Mouse (Mus musculus) midbrain, embryonic 11.5 days (tissue): ENCODE data around the gene Gbf1. TPM values are rescaled to one million over a fixed set of nuclear protein-coding genes. Genes with fewer than 3 reads are reported as not detected.

ENCODE experiments used
- ATAC-seq: fragments of 200-750 bp; cut with Nextera tagmentation; 2 replicates; pipeline ENCODE4 v1.8.0; 2017; ENCODE audit warnings: moderate TSS enrichment, moderate library complexity; ENCODE audit not compliant: low FRiP score
- DNase-seq: peaks from one replicate; pipeline ENCODE4 v3.0.0; 2015; ENCODE audit warnings: low spot score; ENCODE audit errors: missing footprints
- H3K27ac ChIP-seq: fragments of 300-500 bp; sonication (generic); 2 replicates; pipeline ENCODE4 v1.5.1; 2014; ENCODE audit warnings: low read depth, low read length
- H3K27me3 ChIP-seq: fragments of 300-500 bp; sonication (generic); 2 replicates; pipeline ENCODE4 v1.6.1; 2014; ENCODE audit warnings: mild to moderate bottlenecking, low read length, moderate library complexity, mixed read lengths; ENCODE audit not compliant: control insufficient read depth, insufficient read depth
- H3K36me3 ChIP-seq: fragments of 300-500 bp; sonication (generic); 2 replicates; pipeline ENCODE4 v1.6.1; 2014; ENCODE audit warnings: mild to moderate bottlenecking, low read length, moderate library complexity, mixed read lengths; ENCODE audit not compliant: control insufficient read depth, insufficient read depth
- H3K4me1 ChIP-seq: fragments of 300-500 bp; sonication (generic); 2 replicates; pipeline ENCODE4 v1.6.1; 2014; ENCODE audit warnings: low read length; ENCODE audit not compliant: control insufficient read depth, insufficient read depth
- H3K4me2 ChIP-seq: fragments of 300-500 bp; sonication (generic); 2 replicates; pipeline ENCODE4 v1.6.1; 2014; ENCODE audit warnings: mild to moderate bottlenecking, moderate library complexity
- H3K4me3 ChIP-seq: fragments of 300-500 bp; sonication (generic); 2 replicates; pipeline ENCODE4 v1.5.1; 2014; ENCODE audit warnings: low read depth, low read length
- H3K9ac ChIP-seq: fragments of 300-500 bp; sonication (generic); 2 replicates; pipeline ENCODE4 v1.6.1; 2014; ENCODE audit warnings: low read length
- H3K9me3 ChIP-seq: fragments of 300-500 bp; sonication (generic); 2 replicates; pipeline ENCODE4 v1.6.1; 2016; ENCODE audit warnings: low read length; ENCODE audit not compliant: control insufficient read depth
- WGBS: fragments of 180-500 bp; shearing (Covaris S2); extraction: QIAGEN DNeasy Blood & Tissue Kit; methylation state at CpG from one replicate; pipeline ENCODE4 v1.1.7; 2014; 5-methylcytosine and 5-hydroxymethylcytosine counted together
- polyA plus RNA-seq: library from polyadenylated mRNA; unstranded; fragments of >200 nt; fragmentation: Nextera tagmentation; extraction: Ambion mirVana; gene quantifications from 2 replicates; pipeline ENCODE4 v1.2.1, GENCODE M21; 2014

Gbf1 gene
- polyA plus RNA-seq, 1 experiment from 2014 or later: 42.6 TPM

DNA sequence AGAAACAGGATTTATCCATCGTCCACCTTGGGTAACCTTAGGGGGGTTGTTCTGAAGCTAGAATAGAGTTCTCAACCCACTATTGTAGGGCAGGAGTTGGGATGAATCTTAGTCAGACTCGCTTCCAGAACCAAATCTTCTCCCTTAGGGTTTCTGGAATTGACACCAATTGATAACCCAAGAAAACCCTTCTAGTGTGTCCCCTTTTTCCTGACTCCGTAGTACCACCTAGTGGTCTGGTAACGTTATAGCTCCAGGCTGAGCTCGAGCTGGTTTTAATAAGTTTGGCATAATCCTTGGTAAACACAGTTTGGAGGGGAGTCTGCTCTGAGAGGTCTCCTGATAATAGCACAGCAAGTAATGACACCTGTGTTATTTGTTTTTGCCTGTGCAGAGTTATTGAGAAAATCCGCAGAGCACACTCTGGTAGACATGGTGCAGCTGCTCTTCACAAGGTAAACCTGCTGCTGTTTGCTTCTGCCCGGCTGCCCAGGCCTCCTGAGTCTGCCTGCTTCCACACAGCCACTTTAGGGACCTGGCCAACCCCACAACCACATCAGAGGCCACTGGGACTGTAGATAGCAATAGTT is 101.9 kb downstream of the Gbf1 start:
- Histone ChIP-seq H3K4me2 (no peak overlapping the region), H3K4me1 (no peaks in the 10 kb centered on the region), H3K4me3 (no peak overlapping the region), H3K27me3 (no peaks in the 10 kb centered on the region), H3K9me3 (no peaks in the 10 kb centered on the region), H3K9ac (no peak overlapping the region), H3K27ac (no peak overlapping the region), H3K36me3 (peaks cover 2% of the 10 kb centered on the region; the same call in 1 of the 2 replicates)
- DNase-seq: peak; percentile 90
- 35% methylated on average over 7 of the region's 7 CpGs for WGBS
- no peak for ATAC-seq

GRCm38 (mm10) chr19:46264762-46265161 is 112.5 kb downstream of the Gbf1 start:
- DNase-seq: no peak

DNA sequence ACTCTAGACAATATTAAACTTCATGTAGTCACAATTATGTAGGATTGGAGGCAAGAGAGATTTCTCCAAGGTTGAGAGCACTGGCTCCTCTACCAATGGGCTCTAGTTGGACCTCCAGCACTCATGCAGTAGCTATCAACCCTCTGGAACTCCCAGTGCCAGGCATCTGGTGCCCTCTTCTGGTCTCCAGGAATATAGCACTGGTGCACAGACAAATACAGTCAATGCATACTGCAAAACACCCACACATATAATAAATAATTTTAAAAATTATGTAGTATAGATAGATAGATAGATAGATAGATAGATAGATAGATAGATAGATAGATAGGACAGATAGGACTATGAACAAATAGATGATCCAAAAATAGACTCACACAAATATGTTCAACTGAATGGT is 123.0 kb downstream of the Gbf1 start:
- Histone ChIP-seq H3K27ac (no peak overlapping the region), H3K9me3 (no peaks in the 10 kb centered on the region; the same call in 1 of the 2 replicates), H3K27me3 (no peaks in the 10 kb centered on the region), H3K36me3 (peaks cover 25% of the 10 kb centered on the region), H3K9ac (no peak overlapping the region), H3K4me1 (no peaks in the 10 kb centered on the region), H3K4me2 (no peak overlapping the region), H3K4me3 (no peak overlapping the region)
- no peak for DNase-seq
- no peak for ATAC-seq

More at GRCm38 (mm10) chr19:46264762-46265161, 112.5 kb downstream of the Gbf1 start:
- H3K9me3 ChIP-seq: no peaks in the 10 kb centered on the region
- no peak for ATAC-seq
- H3K27ac ChIP-seq: no peak overlapping the region
- WGBS: 90% methylated on average over 7 of the region's 7 CpGs
- H3K4me2 ChIP-seq: no peak overlapping the region
- no peaks in the 10 kb centered on the region for H3K27me3 ChIP-seq
- no peak overlapping the region for H3K9ac ChIP-seq
- H3K36me3 ChIP-seq: peaks cover 22% of the 10 kb centered on the region; the same call in 1 of the 2 replicates
- H3K4me3 ChIP-seq: no peak overlapping the region
- no peaks in the 10 kb centered on the region for H3K4me1 ChIP-seq

DNA sequence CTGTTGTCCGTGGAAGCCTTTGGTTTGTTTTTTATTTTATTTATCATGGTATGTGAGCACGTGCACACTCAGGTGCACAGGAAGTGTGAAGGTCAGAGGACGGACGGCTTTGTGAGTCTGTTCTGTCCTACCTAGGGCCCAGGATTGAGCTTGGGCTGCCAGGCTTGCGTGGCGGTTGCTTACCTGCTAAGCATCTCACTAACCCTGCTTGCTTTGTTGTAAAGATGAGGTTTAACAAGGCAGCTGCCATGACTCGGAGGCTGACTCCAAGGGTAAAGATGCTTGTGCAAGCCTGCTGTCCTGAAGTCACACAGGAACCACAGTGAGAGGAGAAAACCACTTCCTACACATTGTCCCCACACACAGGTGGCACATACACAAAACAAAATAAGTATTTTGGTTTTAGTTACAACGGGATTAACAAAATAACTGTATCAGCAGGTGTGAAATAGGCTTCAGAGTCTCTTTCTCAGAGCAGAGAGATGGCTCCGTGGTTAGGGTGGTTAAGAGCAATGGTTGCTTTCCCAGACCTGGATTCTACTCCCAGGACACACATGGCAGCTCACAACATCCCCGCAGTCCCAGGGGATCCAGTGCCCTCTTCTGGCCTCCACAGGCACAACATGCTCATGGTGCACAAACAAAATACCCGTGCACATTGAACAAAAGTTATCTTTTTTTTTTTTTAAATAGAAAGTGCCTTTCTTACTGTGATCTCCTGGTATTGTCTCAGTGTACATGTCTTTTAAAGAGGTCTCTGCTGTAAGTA is 130.0 kb downstream of the Gbf1 start:
- Histone ChIP-seq H3K27ac (no peak overlapping the region), H3K36me3 (peaks cover 24% of the 10 kb centered on the region), H3K27me3 (no peaks in the 10 kb centered on the region), H3K9me3 (no peaks in the 10 kb centered on the region), H3K9ac (no peak overlapping the region), H3K4me1 (no peaks in the 10 kb centered on the region), H3K4me2 (no peak overlapping the region), H3K4me3 (no peak overlapping the region)
- 93% methylated on average over 11 of the region's 11 CpGs for WGBS
- ATAC-seq (no peak), DNase-seq (no peak)

DNA sequence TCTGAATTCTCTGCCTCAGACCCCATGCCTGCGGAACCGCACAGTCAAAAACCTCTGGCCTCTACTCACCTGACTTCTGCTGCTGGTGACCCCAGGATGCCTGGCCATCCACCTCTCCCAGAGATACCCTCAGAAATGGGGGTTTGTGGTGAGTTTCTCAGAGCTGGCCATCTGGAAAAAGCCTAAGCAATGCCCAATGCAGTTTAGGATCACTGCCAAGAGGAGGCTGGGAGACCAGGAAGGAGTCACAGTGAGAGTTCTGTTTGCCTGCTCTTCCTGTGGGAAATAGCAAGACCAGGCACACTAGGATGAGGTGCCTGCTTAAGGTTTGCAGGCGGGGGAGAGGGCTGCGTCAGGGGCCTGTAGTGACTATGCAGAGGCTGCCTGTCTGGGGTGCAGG is 132.4 kb downstream of the Gbf1 start:
- no peak for ATAC-seq
- Histone ChIP-seq H3K36me3 (peaks cover 19% of the 10 kb centered on the region), H3K4me1 (no peaks in the 10 kb centered on the region), H3K4me2 (no peak overlapping the region), H3K9ac (no peak overlapping the region), H3K4me3 (no peak overlapping the region), H3K27ac (no peak overlapping the region), H3K27me3 (no peaks in the 10 kb centered on the region), H3K9me3 (no peaks in the 10 kb centered on the region)
- 94% methylated on average over 4 of the region's 4 CpGs for WGBS
- no peak for DNase-seq

- H3K4me1 ChIP-seq: no peaks in the 10 kb centered on the region
- H3K4me2 ChIP-seq: no peak overlapping the region
- no peak overlapping the region for H3K27ac ChIP-seq
- DNase-seq (no peak), ATAC-seq (no peak)
- no peaks in the 10 kb centered on the region for H3K27me3 ChIP-seq
- no peak overlapping the region for H3K4me3 ChIP-seq
- no peak overlapping the region for H3K9ac ChIP-seq
- peaks cover 19% of the 10 kb centered on the region for H3K36me3 ChIP-seq
- no peaks in the 10 kb centered on the region for H3K9me3 ChIP-seq
- WGBS: 88% methylated on average over 7 of the region's 7 CpGs
These were observed 133.3 kb downstream of the Gbf1 start for GRCm38 (mm10) chr19:46285631-46286030.

GRCm38 (mm10) chr19:46286047-46286446 is 133.7 kb downstream of the Gbf1 start:
- no peak for ATAC-seq
- WGBS: 96% methylated on average over 6 of the region's 6 CpGs
- no peak for DNase-seq
- Histone ChIP-seq H3K4me3 (no peak overlapping the region), H3K9ac (no peak overlapping the region), H3K27me3 (no peaks in the 10 kb centered on the region), H3K4me1 (no peaks in the 10 kb centered on the region), H3K4me2 (no peak overlapping the region), H3K36me3 (peaks cover 19% of the 10 kb centered on the region), H3K9me3 (no peaks in the 10 kb centered on the region), H3K27ac (no peak overlapping the region)

DNA sequence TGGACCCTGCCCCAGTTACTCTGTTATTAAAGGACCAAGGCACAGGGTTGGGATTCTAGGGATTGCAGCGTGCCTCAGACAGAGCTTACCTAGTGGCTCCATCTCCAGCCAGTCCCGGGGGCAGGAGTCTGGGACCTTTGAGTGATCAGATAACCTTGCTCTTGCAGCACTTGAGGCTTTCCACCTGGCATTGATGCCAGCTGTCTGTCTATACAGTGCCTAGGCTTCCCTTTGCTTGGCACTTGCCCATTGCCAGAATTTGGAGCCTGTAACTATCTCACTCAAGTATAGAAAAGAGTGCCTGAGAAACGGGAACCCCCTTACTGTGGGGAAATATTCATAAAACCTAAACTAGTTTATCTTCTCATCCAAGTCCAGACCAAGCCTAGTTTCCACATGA is 134.6 kb downstream of the Gbf1 start:
- Histone ChIP-seq H3K4me1 (no peaks in the 10 kb centered on the region), H3K27ac (no peak overlapping the region), H3K4me3 (no peak overlapping the region), H3K4me2 (no peak overlapping the region), H3K9ac (no peak overlapping the region), H3K36me3 (peaks cover 19% of the 10 kb centered on the region), H3K9me3 (no peaks in the 10 kb centered on the region), H3K27me3 (no peaks in the 10 kb centered on the region)
- DNase-seq (no peak), ATAC-seq (no peak)
- WGBS: 87% methylated on average over 3 of the region's 3 CpGs

DNA sequence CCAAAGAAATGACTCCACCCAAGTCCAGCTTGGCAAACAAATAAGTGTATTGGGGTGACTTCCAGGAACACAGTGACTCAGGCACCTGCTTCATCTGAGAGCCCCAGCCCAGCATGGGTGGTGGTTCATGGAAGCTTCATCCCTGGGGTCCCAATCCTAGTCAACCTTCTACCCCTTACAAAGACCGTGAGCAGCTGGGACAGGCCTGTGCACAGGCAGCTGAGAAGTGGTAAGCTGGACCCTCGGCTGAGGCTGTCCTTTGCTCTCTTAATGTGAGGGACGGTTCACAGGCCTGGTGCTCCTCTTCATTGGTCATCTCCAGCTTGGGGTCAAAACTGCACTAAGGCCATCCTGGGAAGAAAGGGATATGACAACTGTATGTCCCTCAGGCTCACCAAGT is 135.3 kb downstream of the Gbf1 start:
- H3K36me3 ChIP-seq: peaks cover 14% of the 10 kb centered on the region
- H3K27me3 ChIP-seq: no peaks in the 10 kb centered on the region
- ATAC-seq (no peak), DNase-seq (no peak)
- H3K9ac ChIP-seq: no peak overlapping the region
- no peak overlapping the region for H3K27ac ChIP-seq
- H3K4me3 ChIP-seq: no peak overlapping the region
- H3K4me1 ChIP-seq: no peaks in the 10 kb centered on the region
- 81% methylated on average over 3 of the region's 3 CpGs for WGBS
- H3K9me3 ChIP-seq: no peaks in the 10 kb centered on the region
- H3K4me2 ChIP-seq: no peak overlapping the region
